Mouse (Mus musculus): ENCODE data around the gene Cers3.

The Cers3 gene

GRCm38 (mm10) chr7:66743377-66743781 lies at the start of gene Cers3:
TSS of gene Cers3 (plus strand) at chr7:66743504.
- no peak for DNase-seq (ENCODE audit: low read depth, low spot score)

DNA sequence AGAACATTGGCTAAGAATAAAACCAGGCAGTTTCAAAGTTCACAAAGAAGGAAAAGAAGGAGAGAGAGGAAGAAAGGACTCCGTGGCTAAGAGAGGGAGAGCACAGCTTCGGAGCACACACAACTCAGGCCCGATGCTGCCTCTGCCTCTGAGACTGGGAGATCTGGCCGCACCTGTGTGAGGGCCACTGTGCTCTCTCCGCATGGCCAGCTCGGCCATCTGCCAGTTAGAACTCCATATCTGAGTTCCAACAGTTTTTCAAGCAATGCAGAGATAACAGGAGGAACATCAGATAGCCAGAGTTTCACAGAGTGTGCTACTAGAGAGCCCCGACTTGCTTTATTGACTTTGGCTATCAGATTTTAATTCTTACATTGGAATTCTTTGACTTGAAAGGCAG lies 48.8 kb upstream of the Cers3 start:
- DNase-seq (ENCODE audit: low read depth, low spot score), result no peak

DNA sequence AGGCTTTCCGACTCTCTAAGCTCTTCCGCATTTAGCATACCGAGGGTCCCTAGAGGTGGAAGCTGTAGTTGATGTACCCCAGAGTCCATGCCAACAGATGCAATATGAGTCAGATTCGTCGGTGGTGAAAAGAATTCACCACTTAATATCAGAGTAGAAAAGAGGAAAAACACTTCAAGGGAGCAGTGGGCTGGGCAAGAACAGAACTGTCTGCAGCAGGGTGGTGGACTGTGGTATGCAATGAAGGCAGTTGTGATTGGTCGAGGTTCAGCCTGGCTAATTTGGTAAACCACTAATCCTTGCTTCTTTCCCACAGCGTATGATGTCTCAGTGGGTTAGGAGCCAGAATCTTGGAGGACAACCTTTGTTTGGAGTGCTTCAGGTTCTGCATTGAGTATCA lies 40.6 kb upstream of the Cers3 start:
- DNase-seq (ENCODE audit: low read depth, low spot score), result no peak

GRCm38 (mm10) chr7:66704631-66705030 lies 38.7 kb upstream of the Cers3 start:
- DNase-seq (ENCODE audit: low read depth, low spot score), result no peak

GRCm38 (mm10) chr7:66711166-66711565 lies 32.1 kb upstream of the Cers3 start:
- DNase-seq (ENCODE audit: low read depth, low spot score), result peak; percentile 12

- no peak for DNase-seq (ENCODE audit: low read depth, low spot score)
Measured at GRCm38 (mm10) chr7:66724514-66724913, 18.8 kb upstream of the Cers3 start.

GRCm38 (mm10) chr7:66724954-66725353 lies 18.4 kb upstream of the Cers3 start:
- no peak for DNase-seq (ENCODE audit: low read depth, low spot score)

DNA sequence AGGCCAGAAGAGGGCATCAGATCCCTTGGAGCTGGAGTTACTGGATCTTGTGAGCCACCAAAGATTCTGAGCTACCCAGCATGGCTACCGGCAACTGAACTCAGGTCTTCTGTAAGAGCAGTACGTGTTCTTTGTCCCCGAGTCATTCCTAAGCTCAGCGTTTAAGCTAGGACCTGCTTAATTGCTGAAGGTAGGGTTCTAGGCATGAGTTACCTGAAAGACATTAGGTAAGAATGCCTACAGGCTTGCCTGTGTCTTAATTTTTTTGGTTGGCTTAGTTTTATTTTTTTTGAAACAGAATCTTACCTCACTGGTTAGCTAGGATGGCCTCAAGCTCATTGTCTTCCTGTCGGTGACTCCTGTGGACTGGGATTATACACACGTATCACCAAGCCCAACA lies 15.2 kb upstream of the Cers3 start:
- DNase-seq (ENCODE audit: low read depth, low spot score), result no peak

DNA sequence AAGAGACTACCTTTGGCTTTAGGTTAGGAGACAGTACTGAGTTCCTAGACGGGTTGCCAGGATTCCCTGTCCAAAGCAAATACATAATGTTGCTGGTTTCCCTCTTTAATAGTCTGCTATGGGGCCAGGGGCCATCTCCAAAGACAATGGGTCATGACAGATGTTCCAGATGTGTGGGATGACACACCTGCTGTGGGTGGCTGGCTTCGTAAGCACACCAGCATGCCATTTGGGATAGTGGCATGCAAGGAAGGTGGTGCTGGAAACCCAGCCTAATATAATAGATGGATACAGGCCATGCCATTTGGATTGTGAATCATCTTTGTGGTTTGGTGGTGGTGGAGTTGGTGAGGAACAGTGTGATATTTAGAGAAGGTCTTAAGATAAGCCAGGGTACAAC lies 14.1 kb upstream of the Cers3 start:
- DNase-seq (ENCODE audit: low read depth, low spot score), result no peak

- DNase-seq (ENCODE audit: low read depth, low spot score), result no peak
Measured at GRCm38 (mm10) chr7:66733431-66733830, 9.9 kb upstream of the Cers3 start.

DNA sequence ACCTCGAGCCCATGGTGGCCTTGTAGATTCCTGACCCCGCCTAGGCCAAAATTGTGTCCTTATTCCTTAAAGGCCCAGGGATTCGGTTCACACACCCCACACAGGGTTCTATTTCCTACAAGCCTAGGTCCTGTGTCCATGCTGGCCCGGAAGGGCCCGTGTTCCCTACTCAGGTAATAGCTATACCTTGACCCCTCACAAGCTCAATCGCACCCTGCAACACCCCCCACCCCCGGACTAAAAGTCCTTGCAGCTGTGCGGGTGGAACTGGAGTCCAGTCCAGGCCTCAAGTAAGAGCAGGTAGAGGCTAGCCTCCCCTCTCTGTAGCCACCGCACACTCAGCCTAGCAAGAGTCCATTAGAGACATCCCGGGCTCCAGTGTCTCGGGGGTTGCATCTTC lies 9.4 kb upstream of the Cers3 start:
- DNase-seq (ENCODE audit: low read depth, low spot score), result no peak

DNA sequence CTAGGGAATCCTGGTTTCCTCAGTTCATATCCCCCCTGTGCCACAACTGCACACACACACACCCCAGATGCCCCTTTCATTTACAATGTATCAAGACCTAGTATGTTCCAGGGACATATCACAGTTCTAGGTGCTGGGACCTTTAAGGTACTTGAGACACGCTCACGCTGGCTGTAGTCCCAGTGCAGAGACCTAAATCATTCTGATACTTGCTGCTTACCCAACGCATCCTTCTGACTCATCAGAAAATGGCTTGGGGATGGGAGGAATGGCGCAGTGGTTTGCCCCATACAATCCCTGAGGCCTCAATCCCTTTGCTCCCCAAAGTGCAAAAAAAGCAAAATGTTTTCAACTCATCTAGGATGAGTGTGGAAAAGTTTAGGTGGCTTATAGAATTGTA lies 8.8 kb upstream of the Cers3 start:
- no peak for DNase-seq (ENCODE audit: low read depth, low spot score)

GRCm38 (mm10) chr7:66734993-66735392 lies 8.3 kb upstream of the Cers3 start:
- no peak for DNase-seq (ENCODE audit: low read depth, low spot score)

DNA sequence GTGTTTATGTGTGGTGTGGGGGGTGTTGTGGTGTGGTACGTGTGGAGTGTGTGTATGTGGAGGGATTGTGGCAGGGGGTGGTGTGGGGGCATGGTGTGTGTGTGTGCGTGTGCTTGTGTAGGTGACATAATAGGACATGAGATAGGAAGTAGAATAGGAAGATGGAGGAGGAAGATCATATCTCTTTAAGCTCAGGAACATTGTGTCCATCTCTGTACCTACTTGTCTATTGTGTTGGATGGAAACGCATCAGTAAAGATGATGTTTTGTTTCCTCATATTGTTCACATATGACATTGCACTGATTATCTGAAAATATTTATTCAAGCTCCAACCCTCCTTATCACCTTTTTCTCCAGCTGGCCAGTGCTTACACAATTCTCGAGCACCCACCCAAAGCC lies 5.9 kb upstream of the Cers3 start:
- no peak for DNase-seq (ENCODE audit: low read depth, low spot score)

DNA sequence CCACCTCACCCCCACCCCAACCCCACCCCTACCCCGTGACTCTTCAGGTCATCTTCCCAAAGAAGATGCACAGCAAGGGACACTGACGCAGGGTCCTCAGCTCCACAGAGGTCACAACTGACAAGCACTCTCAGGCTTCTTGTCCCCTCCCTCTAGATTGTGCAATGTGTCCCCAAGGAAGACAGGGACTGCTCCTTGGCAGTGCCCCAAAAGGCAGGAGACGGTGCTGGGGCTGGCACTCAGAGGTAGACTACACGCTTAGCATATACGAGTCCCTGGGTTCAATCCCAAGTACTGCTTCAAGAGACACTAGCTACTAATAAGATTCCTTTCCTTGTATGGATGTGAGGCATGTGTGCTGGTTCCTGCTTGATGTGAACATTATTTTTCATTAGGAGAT lies 2.3 kb upstream of the Cers3 start:
- DNase-seq (ENCODE audit: low read depth, low spot score), result no peak

GRCm38 (mm10) chr7:66741412-66741811 lies 1.9 kb upstream of the Cers3 start:
- no peak for DNase-seq (ENCODE audit: low read depth, low spot score)

DNA sequence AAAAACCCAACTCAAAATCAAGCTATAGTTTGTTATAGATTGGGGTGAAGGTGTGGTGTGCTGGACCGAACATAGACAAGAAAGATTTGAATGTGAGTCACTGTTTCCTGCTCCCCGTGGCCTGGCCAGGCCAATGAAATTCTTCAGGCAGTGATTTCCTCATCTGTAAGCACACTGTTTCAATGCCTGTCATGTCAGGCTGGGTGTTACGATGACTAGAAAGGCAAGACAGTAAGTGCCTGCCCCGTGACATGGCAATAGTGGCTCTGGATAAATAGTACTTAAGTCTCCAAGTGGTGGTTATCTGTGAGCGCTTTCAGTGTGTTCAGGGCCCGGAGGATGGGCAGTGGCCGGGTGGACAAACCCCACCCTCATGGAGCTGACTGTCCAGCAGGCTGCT lies 3.7 kb downstream of the Cers3 start:
- no peak for DNase-seq (ENCODE audit: low read depth, low spot score)

- DNase-seq (ENCODE audit: low read depth, low spot score), result no peak
Measured at GRCm38 (mm10) chr7:66749998-66750397, 6.7 kb downstream of the Cers3 start.

DNA sequence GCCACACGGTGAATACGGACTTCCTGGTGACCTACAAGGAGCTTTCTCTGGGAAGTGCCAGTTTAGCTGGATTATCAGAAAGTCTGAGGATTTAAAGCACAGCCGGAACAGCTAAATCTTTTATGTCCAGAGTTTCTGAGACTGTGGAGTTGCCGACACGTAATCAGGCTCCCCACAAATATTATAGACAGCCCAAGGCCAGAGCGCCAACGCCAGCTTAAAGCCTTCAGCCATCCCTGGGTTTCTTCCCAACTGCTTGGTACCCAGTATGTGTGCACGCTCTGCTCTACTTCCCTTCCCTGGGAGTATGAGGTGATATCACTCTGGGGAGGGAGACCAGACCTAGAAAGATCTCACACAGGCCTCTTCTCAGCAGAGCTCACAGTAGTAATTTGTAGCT lies 10.5 kb downstream of the Cers3 start:
- no peak for DNase-seq (ENCODE audit: low read depth, low spot score)

DNA sequence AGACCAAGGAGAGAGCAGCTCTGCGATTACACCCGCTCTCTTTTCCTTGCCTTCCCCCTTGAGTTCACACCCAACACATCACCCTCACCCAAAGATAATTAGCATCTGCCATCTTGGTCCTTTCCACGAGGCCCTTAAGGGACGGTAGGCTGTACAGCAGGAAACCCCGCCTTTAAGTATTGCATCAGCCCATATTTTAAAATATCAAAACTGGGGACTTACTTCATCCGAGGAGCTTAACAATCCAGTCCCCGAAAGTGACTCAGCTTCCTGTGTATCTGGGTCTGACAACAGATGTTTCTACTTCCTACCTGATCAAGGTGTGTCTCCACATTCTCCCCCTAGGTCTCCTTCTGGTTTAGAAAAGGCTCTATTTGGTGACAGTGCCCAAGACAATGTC lies 12.3 kb downstream of the Cers3 start:
- no peak for DNase-seq (ENCODE audit: low read depth, low spot score)

- DNase-seq (ENCODE audit: low read depth, low spot score), result no peak
Measured at GRCm38 (mm10) chr7:66769902-66770301, 26.6 kb downstream of the Cers3 start.

DNA sequence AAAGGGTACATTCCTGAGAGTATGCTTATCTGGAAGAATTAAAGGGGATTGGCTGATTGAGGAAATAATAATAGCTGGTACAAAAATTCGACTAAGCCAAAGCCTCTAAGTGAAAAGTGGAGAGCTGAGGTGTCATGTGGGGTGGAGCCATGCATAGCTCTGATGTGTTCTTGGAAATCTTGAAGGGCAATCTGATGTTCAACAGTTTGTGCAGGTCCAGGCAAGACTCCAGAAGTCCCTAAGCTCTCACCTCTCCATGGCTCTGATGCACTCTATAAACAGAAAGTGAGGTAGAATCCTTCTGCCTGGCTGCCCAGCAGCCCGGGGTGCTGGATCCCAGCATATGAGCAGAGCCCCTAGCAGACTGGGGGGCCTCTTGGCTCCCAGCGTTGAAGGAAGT lies 27.4 kb downstream of the Cers3 start:
- no peak for DNase-seq (ENCODE audit: low read depth, low spot score)

- no peak for DNase-seq (ENCODE audit: low read depth, low spot score)
Measured at GRCm38 (mm10) chr7:66771252-66771651, 27.9 kb downstream of the Cers3 start.

- peak; percentile 36 for DNase-seq (ENCODE audit: low read depth, low spot score)
Measured at GRCm38 (mm10) chr7:66779411-66779810, 36.1 kb downstream of the Cers3 start.
